Mouse (Mus musculus): ENCODE measurements around the gene Cox7a2l.

GRCm38 (mm10) chr17:83539262-83540037 lies 22.3 kb upstream of the Cox7a2l start:
- TF ChIP-seq FLI1 (IDR thresholded peaks at IDR 0.05; ENCODE audit: low read length) (no peak), GATA1 (IDR thresholded peaks at IDR 0.05; ENCODE audit: borderline replicate concordance, low read length) (no peak)
